Mouse (Mus musculus): Measurements from ENCODE around the gene Cdc42ep4.

DNA sequence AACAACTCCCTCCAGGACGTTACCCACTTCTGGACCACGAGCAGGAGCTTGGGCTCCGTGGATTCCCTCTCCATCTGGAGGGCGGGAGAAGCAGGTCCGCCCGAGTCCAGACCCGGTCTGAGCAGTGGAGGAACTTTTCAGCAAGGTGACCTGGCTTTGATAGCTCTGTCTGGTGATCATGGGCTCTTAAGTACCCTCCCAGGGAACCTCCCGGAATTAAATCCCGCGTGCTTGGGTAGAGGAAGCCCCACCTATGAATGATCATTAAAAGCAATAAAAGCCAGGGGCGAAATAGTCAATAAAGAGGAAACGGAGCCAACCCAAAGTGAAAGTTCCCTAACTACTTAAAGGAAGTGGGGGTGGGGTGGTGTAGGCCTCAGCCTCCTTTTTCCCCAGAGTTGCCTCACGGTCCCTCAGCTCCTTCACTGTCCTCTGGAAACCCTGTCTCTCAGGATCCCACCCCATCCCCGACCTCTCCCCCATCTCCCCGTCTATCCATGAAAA, 529 bp upstream of the Cdc42ep4 start:
- no peak for TF ChIP-seq CTCF (IDR thresholded peaks at IDR 0.05; ENCODE audit: borderline replicate concordance, extremely low read depth, insufficient read depth, insufficient read length)
- TF ChIP-seq POLR2A (IDR thresholded peaks at IDR 0.05; ENCODE audit: borderline replicate concordance, extremely low read depth, insufficient read depth, insufficient read length, poor library complexity, severe bottlenecking), result no peak
